Mouse (Mus musculus): ENCODE measurements around the gene Sphkap.

- TF ChIP-seq CTCF (IDR thresholded peaks at IDR 0.05) (no peak), EP300 (IDR thresholded peaks at IDR 0.05) (no peak)
Observed at GRCm38 (mm10) chr1:83401079-83401478, 6.9 kb downstream of the Sphkap start.
